25 mouse cellular contexts compared by ENCODE assay signal in the genomic region with DNA sequence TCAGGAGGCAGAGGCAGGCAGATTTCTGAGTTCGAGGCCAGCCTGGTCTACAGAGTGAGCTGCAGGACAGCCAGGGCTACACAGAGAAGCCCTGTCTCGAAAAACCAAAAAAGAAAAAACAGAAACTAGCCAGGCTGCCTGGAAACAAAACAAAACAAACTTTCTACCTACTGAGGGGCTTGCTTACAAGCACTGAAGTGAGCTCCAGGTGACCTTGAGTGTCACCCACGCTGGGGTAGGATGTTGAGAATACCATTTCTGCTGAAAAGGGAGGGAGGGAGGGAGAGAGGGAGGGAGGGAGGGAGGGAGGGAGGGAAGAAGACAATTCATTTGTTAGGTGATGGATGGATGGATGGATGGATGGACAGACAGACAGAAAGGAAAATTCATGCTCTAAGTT.
"Had no signal": no experiment of that assay in that cellular context is flagged by ENCODE, and none has a peak within 500 bp of the region (broad histone marks: within the 10 kb centered on the region; RNA-seq: fewer than 3 reads in every experiment).

No protein-coding gene starts in this region.

- H3K4me3 ChIP-seq: gastrocnemius, adult 2 months; heart, embryonic 10.5 days; heart, embryonic 12.5 days; hindbrain, embryonic 10.5 days; hindbrain, embryonic 12.5 days; hindbrain, embryonic 15.5 days; kidney, embryonic 15.5 days; limb, embryonic 13.5 days; limb, embryonic 15.5 days; liver, embryonic 12.5 days had no signal

- H3K27me3 ChIP-seq: heart, embryonic 12.5 days; hindbrain, embryonic 12.5 days; hindbrain, embryonic 15.5 days; kidney, embryonic 15.5 days; limb, embryonic 13.5 days; limb, embryonic 15.5 days; liver, embryonic 12.5 days had no signal

- H3K9me3 ChIP-seq: heart, embryonic 10.5 days; heart, embryonic 12.5 days; hindbrain, embryonic 10.5 days; hindbrain, embryonic 12.5 days; hindbrain, embryonic 15.5 days; kidney, embryonic 15.5 days; limb, embryonic 13.5 days; limb, embryonic 15.5 days; liver, embryonic 12.5 days had no signal

- H3K4me1 ChIP-seq: heart, embryonic 10.5 days; heart, embryonic 12.5 days; hindbrain, embryonic 10.5 days; hindbrain, embryonic 12.5 days; hindbrain, embryonic 15.5 days; kidney, embryonic 15.5 days; limb, embryonic 13.5 days; limb, embryonic 15.5 days; liver, embryonic 12.5 days had no signal

- DNase-seq: gastrocnemius, adult 2 months; gastrocnemius, postnatal 10 days; gastrocnemius, postnatal 25 days; heart, adult 18-20 months; heart, postnatal 10 days; heart, postnatal 4 days; kidney, adult 11 months; kidney, adult 2 months; kidney, adult 9 months; kidney, postnatal 14 days; kidney, postnatal 36 days; layer of hippocampus, adult 9-11 months; layer of hippocampus, postnatal 36 days; left cerebral cortex, postnatal 4 days had no signal

- H3K27ac ChIP-seq: gastrocnemius, adult 2 months; heart, embryonic 10.5 days; hindbrain, embryonic 10.5 days; hindbrain, embryonic 12.5 days; hindbrain, embryonic 15.5 days; hindbrain, postnatal 0 days; kidney, embryonic 15.5 days; kidney, postnatal 0 days; limb, embryonic 13.5 days; limb, embryonic 15.5 days; liver, embryonic 12.5 days had no signal

- H3K9ac ChIP-seq: heart, embryonic 12.5 days; hindbrain, embryonic 12.5 days; hindbrain, embryonic 15.5 days; kidney, embryonic 15.5 days; limb, embryonic 13.5 days; limb, embryonic 15.5 days; liver, embryonic 12.5 days had no signal
